Mouse (Mus musculus): Measurements from ENCODE around the gene Cyp4f18.

DNA sequence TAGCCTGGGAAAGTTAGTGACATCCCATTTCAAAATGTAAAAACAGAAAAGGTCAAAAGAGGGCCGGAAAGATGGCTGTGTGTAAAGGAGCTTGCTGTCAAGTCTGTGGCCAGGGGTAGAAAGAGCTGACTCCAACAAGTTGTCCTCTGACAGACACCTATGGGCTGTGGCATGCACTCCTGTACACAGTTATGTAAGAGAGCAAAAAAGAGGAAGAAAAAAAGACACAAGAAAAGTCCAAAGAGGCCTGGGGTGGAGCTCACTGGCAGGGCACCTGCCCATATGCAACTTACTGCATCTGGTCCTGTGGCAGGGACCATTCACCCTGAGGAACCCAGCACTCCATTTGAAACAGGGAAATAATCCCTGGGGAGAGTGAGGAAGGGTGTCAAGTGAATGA lies 33.1 kb upstream of the Cyp4f18 start:
- TF ChIP-seq POLR2A (IDR thresholded peaks at IDR 0.05; ENCODE audit: insufficient read depth, low read depth, low read length) (no peak), CTCF (IDR thresholded peaks at IDR 0.05; ENCODE audit: insufficient read depth, low read depth, low read length) (no peak)

Measured in olfactory bulb, adult 2 months (tissue).